In the genomic region with DNA sequence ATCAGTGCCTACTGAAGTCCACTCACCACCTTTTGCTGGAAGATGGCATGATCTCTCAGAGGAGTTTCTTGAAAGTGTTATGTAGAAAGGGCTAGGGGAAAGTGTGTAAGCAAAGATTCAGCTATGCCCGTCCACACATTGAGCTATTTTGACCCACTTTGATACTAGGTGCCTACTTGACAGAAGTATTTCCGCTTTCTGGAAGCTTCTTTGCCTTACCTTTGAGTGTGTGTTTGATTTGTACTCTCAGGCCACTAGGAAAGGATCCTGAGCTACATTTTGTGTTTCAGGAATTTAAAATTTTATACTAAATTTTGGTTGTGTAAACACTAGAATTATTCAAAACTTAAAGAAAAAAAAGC, we compare ENCODE assay signal across 13 mouse cellular contexts.
DNase-seq lines count a peak whose midpoint lies in the region; ATAC-seq lines count a peak whose summit lies in the region.
"Had no signal": no experiment of that assay in that cellular context is flagged by ENCODE, and none has a peak within 500 bp of the region (broad histone marks: within the 10 kb centered on the region; RNA-seq: fewer than 3 reads in every experiment).

No protein-coding gene starts in this region.

- ATAC-seq in neural tube, embryonic 11.5 days (ENCODE audit: insufficient read depth, low FRiP score, low TSS enrichment), result no peak

- no peak for DNase-seq in neural tube, embryonic 11.5 days (ENCODE audit: low spot score)
- DNase-seq in neural tube, embryonic 10.5 days (ENCODE audit: extremely low spot score, low spot score), result no peak
- DNase-seq in hindbrain, embryonic 10.5 days (ENCODE audit: low spot score), result no peak
- no peak for DNase-seq in midbrain, embryonic 10.5 days (ENCODE audit: low spot score)
- no peak for DNase-seq in thymus, postnatal 36 days
- no peak for DNase-seq in urinary bladder, adult 18-20 months (ENCODE audit: low spot score in 2 of 2)
- no peak for DNase-seq in adrenal gland, postnatal 4 days (ENCODE audit: low spot score in 2 of 2)
- DNase-seq: adrenal gland, postnatal 25 days; cerebellum, adult 11-12 months; gastrocnemius, postnatal 14 days had no signal

- H3K27ac ChIP-seq in neural tube, embryonic 11.5 days (ENCODE audit: low read depth, low read length), result 0 out of 2 replicates have a peak overlapping the region, but pooled peaks have one; percentile 11
- H3K27ac ChIP-seq in hindbrain, embryonic 10.5 days, result peak overlapping the region; percentile 82
- H3K27ac ChIP-seq in midbrain, embryonic 10.5 days (replicated peaks), result peak overlapping the region; percentile 82
- H3K27ac ChIP-seq: heart, embryonic 15.5 days; liver, embryonic 15.5 days had no signal

- peaks cover 14% of the 10 kb centered on the region for H3K4me1 ChIP-seq in neural tube, embryonic 11.5 days (ENCODE audit: control insufficient read depth, insufficient read depth, low read length)
- H3K4me1 ChIP-seq in hindbrain, embryonic 10.5 days (replicated peaks), result peaks cover 29% of the 10 kb centered on the region
- peaks cover 31% of the 10 kb centered on the region for H3K4me1 ChIP-seq in midbrain, embryonic 10.5 days
- H3K4me1 ChIP-seq: liver, embryonic 15.5 days had no signal

- no peaks in the 10 kb centered on the region for H3K27me3 ChIP-seq in neural tube, embryonic 11.5 days (ENCODE audit: control insufficient read depth, insufficient read depth, low read length)
- no peaks in the 10 kb centered on the region for H3K27me3 ChIP-seq in hindbrain, embryonic 10.5 days (ENCODE audit: insufficient read depth, poor library complexity, severe bottlenecking)
- no peaks in the 10 kb centered on the region for H3K27me3 ChIP-seq in midbrain, embryonic 10.5 days (ENCODE audit: low read depth, poor library complexity, severe bottlenecking)
- H3K27me3 ChIP-seq: CH12.LX; heart, embryonic 15.5 days; liver, embryonic 15.5 days had no signal

- no peak overlapping the region for H3K4me2 ChIP-seq in neural tube, embryonic 11.5 days (ENCODE audit: low read depth)
- H3K4me2 ChIP-seq: liver, embryonic 15.5 days had no signal

- 73% methylated on average over 2 of the region's 2 CpGs for WGBS in neural tube, embryonic 11.5 days
- 71% methylated on average over 2 of the region's 2 CpGs for WGBS in hindbrain, embryonic 10.5 days
- 83% methylated on average over 2 of the region's 2 CpGs for WGBS in midbrain, embryonic 10.5 days

- no peaks in the 10 kb centered on the region for H3K9me3 ChIP-seq in neural tube, embryonic 11.5 days (ENCODE audit: control insufficient read depth, low read length)
- H3K9me3 ChIP-seq in hindbrain, embryonic 10.5 days, result no peaks in the 10 kb centered on the region
- H3K9me3 ChIP-seq in midbrain, embryonic 10.5 days (replicated peaks), result no peaks in the 10 kb centered on the region
- H3K9me3 ChIP-seq: heart, embryonic 15.5 days; liver, embryonic 15.5 days had no signal

- no peaks in the 10 kb centered on the region; the same call in 1 of the 2 replicates for H3K36me3 ChIP-seq in neural tube, embryonic 11.5 days (ENCODE audit: control insufficient read depth, insufficient read depth, low read length)
- H3K36me3 ChIP-seq in hindbrain, embryonic 10.5 days, result 0 out of 2 replicates have a peak, but pooled peaks cover 6% of the 10 kb centered on the region
- peaks cover 19% of the 10 kb centered on the region for H3K36me3 ChIP-seq in midbrain, embryonic 10.5 days
- H3K36me3 ChIP-seq: heart, embryonic 15.5 days; liver, embryonic 15.5 days had no signal

- H3K4me3 ChIP-seq in neural tube, embryonic 11.5 days (ENCODE audit: low read depth, low read length), result no peak overlapping the region
- H3K4me3 ChIP-seq in hindbrain, embryonic 10.5 days, result no peak overlapping the region
- H3K4me3 ChIP-seq in midbrain, embryonic 10.5 days, result no peak overlapping the region
- H3K4me3 ChIP-seq: heart, embryonic 15.5 days; liver, embryonic 15.5 days had no signal

- H3K9ac ChIP-seq in neural tube, embryonic 11.5 days (ENCODE audit: low read length), result no peak overlapping the region
- H3K9ac ChIP-seq: heart, embryonic 15.5 days; liver, embryonic 15.5 days had no signal

Comparison
In these comparisons a context has a peak if more than half of its experiments do, and no peak if none do; other contexts are left out.
1. H3K27ac ChIP-seq: peak in every context shown above with its lines; median percentile 82 in hindbrain, embryonic 10.5 days; 82 in midbrain, embryonic 10.5 days; 11 in neural tube, embryonic 11.5 days.